Mouse (Mus musculus) liver, adult 2 months (tissue): Measurements from ENCODE around the gene Catsper4. TPM values are rescaled to one million over a fixed set of nuclear protein-coding genes. Genes with fewer than 3 reads are reported as not detected.

Experiments
- DNase-seq: peaks from one replicate; pipeline ENCODE4 v3.0.0-alpha.2; 2011; ENCODE audit warnings: low read depth, low spot score; ENCODE audit errors: extremely low read depth
- H3K27ac ChIP-seq: fragments of 200-500 bp; replicated peaks from 2 replicates; pipeline ENCODE4 v1.5.1; 2012; ENCODE audit warnings: low read depth, mild to moderate bottlenecking, control low read depth, inconsistent platforms, low read length; ENCODE audit not compliant: insufficient read depth
- H3K27me3 ChIP-seq: fragments of 200-500 bp; 2 replicates; pipeline ENCODE4 v1.6.1; 2012; ENCODE audit warnings: mild to moderate bottlenecking, moderate library complexity, low read length, inconsistent platforms; ENCODE audit not compliant: control insufficient read depth, insufficient read depth
- H3K36me3 ChIP-seq: fragments of 200-500 bp; 2 replicates; pipeline ENCODE4 v1.6.1; 2012; ENCODE audit warnings: low read length, inconsistent platforms; ENCODE audit not compliant: control insufficient read depth, insufficient read depth
- H3K4me1 ChIP-seq: fragments of 200-500 bp; 2 replicates; pipeline ENCODE4 v1.6.1; 2011; ENCODE audit warnings: low read length; ENCODE audit not compliant: control insufficient read depth, insufficient read depth
- H3K4me3 ChIP-seq: fragments of 200-500 bp; 2 replicates; pipeline ENCODE4 v1.5.1; 2011; ENCODE audit warnings: low read depth, mild to moderate bottlenecking, control low read depth, low read length, moderate library complexity; ENCODE audit not compliant: insufficient read depth
- H3K79me2 ChIP-seq: fragments of 200-500 bp; 2 replicates; pipeline ENCODE4 v1.6.1; 2012; ENCODE audit warnings: inconsistent platforms, mild to moderate bottlenecking, low read length, moderate library complexity; ENCODE audit not compliant: control insufficient read depth, insufficient read depth
- H3K9ac ChIP-seq: fragments of 200-500 bp; 2 replicates; pipeline ENCODE4 v1.6.1; 2012; ENCODE audit warnings: low read depth, mild to moderate bottlenecking, control low read depth, inconsistent platforms, low read length
- CTCF ChIP-seq: fragments of 200-500 bp; IDR thresholded peaks from 2 replicates; pipeline ENCODE4 v1.5.1; 2011; ENCODE audit warnings: low read depth, low read length, control low read depth
- POLR2A ChIP-seq: fragments of 200-500 bp; IDR thresholded peaks from 2 replicates; pipeline ENCODE4 v1.6.1; 2011; ENCODE audit warnings: low read length, control low read depth; ENCODE audit not compliant: insufficient read depth; ENCODE audit errors: extremely low read depth
- WGBS: fragments of 180-500 bp; shearing (Covaris S2); methylation state at CpG from one replicate; pipeline ENCODE4 v1.1.7; 2018; 5-methylcytosine and 5-hydroxymethylcytosine counted together
- polyA plus RNA-seq: library from polyadenylated mRNA; depleted of rRNA; stranded (reverse); fragments of >200 nt; gene quantifications from 2 replicates; pipeline ENCODE4 v1.2.3, GENCODE M21; 2012
- total RNA-seq: library from RNA; depleted of rRNA; stranded (reverse); fragments of >200 nt; gene quantifications from 2 replicates; pipeline ENCODE4 v1.2.3, GENCODE M21; 2014

Gene Catsper4
- total and polyA plus RNA-seq, 2 experiments: not detected

DNA sequence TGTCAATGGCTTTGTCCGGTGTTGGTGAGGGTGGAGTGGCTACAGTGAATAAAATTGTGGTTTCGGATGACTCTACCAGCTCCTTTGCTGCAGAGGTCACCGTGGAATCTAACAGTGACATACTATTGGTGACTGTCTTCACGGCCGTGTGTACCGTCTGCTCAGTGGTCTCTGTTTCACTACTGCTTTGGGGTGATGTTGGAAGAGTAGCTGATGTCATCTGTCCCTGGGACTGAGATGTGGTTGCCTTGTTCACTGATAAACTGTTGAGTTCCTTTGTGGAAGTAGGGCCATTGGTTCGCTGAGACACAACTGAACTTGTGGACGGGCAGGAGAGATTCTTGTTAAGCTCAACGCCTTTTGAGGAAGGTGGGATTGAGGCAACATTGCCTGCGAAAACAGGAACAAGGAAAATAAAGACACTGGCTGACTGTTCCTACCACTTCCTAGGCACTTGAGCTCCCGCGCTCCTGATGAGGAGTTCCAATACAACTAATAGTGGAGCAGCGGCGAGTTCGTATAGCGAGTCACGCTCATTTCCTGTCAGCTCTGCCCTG is 23.8 kb downstream of the Catsper4 start:
- DNase-seq: no peak
- H3K36me3 ChIP-seq: no peaks in the 10 kb centered on the region
- WGBS: 80% methylated on average over 17 of the region's 17 CpGs
- H3K9ac ChIP-seq: no peak overlapping the region
- H3K4me1 ChIP-seq: no peaks in the 10 kb centered on the region
- H3K4me3 ChIP-seq: no peak overlapping the region
- no peaks in the 10 kb centered on the region for H3K79me2 ChIP-seq
- H3K27ac ChIP-seq: no peak overlapping the region
- H3K27me3 ChIP-seq: no peaks in the 10 kb centered on the region
- TF ChIP-seq POLR2A (no peak), CTCF (no peak)

DNA sequence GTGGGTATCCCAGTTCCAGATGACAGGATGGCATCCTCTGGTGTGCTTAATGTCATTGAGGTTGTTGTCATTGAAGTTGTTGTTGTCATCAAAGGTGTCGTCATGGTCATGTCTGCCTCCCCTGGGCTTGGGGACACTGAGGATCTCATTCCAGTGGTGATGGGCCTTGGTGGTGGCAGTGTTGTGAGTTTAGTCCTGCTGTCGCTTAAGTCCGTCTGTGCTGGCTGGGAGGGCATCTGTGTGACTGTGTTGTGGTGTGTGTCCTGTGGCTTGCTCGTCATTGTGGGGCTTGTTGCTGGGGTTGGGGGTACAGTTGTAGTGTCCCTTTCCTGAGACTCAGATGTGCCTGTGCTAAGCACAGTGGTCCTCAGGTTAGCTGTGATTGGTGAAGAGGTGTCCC is 24.3 kb downstream of the Catsper4 start, which contains the start of gene Gm7534:
Gene Gm7534, minus strand, starts transcription at position 101 of the 400 bp plus-strand sequence.
- H3K79me2 ChIP-seq: no peaks in the 10 kb centered on the region
- TF ChIP-seq CTCF: no peak
- TF ChIP-seq POLR2A: no peak
- DNase-seq: no peak
- no peaks in the 10 kb centered on the region for H3K27me3 ChIP-seq
- H3K9ac ChIP-seq: no peak within 1 kb of the TSS
- no peak within 1 kb of the TSS for H3K4me3 ChIP-seq
- H3K27ac ChIP-seq: no peak within 1 kb of the TSS
- WGBS: 93% methylated on average over 4 of the region's 4 CpGs
- no peaks in the 10 kb centered on the region for H3K4me1 ChIP-seq
- H3K36me3 ChIP-seq: no peaks in the 10 kb centered on the region

DNA sequence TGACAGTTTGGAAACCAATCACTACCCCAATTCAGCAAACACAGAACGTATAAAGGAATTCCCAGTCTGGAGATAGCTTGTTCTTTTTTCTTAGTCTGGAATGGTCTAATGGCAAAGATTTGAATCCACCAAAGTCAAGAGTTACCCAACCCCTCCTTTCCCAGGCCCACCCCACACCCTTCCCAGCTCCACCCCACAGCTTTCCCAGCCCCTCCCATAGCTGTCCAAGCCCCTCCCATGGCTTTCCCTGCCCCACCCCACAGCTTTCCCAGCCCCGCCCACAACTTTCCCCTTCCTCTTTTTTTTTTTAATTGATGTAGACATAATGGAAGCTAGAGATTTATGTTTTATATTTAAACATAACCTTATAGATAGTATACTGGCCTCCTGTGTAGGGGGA is 27.8 kb downstream of the Catsper4 start:
- TF ChIP-seq CTCF (no peak), POLR2A (no peak)
- no peak for DNase-seq
- Histone ChIP-seq H3K36me3 (no peaks in the 10 kb centered on the region), H3K4me3 (no peak overlapping the region), H3K4me1 (no peaks in the 10 kb centered on the region), H3K9ac (no peak overlapping the region), H3K79me2 (no peaks in the 10 kb centered on the region), H3K27ac (no peak overlapping the region), H3K27me3 (no peaks in the 10 kb centered on the region)
- 82% methylated on average over 2 of the region's 2 CpGs for WGBS

DNA sequence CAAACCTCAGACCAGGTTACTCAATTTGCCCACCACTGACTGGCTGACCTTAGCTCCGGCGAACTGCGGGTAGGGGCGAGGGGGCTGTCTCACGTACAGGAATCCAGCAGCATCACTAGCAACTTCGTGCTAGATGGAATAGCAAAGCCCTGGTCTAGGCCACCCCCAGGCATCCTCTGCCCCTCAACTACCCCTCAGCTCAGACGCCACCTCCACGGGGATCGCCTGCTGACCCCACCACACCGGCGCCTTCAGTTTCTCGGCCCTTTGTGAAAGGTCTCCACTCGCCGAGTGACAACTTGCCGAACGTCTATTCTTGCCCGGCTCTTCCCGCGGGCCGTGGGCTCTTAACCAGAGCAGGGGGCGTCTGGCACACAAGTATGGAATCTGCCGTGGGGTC is 40.9 kb downstream of the Catsper4 start:
- H3K27me3 ChIP-seq: no peaks in the 10 kb centered on the region
- peaks cover 13% of the 10 kb centered on the region for H3K4me1 ChIP-seq
- DNase-seq: no peak
- TF ChIP-seq POLR2A: no peak
- TF ChIP-seq CTCF: no peak
- peaks cover 18% of the 10 kb centered on the region for H3K79me2 ChIP-seq
- no peaks in the 10 kb centered on the region for H3K36me3 ChIP-seq
- peak overlapping the region; percentile 78 for H3K4me3 ChIP-seq
- H3K27ac ChIP-seq: peak overlapping the region; percentile 74
- H3K9ac ChIP-seq: peak overlapping the region; percentile 86
- WGBS: 1% methylated on average over 22 of the region's 22 CpGs

DNA sequence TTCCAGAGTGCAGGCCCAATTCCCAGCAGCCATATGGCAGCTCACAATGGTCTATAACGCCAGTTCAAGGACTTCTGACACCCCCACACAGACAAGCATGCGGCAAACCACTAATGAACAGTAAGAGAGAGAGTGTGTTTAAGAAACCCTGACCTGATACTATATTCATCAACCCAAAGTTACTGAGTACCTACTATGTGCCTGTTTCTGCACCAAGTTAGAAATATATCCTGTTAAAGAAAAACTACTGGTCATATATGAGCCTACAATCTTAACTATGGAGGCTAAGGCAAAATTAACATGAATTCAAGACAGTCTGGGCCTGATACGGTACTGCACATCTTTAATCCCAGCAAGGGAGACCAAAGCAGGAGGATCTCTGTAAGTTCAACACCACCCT is 41.6 kb downstream of the Catsper4 start:
- Histone ChIP-seq H3K4me1 (peaks cover 13% of the 10 kb centered on the region), H3K9ac (no peak overlapping the region; the same call in 1 of the 2 replicates), H3K36me3 (no peaks in the 10 kb centered on the region), H3K4me3 (peak overlapping the region; percentile 78; the same call in 1 of the 2 replicates), H3K27me3 (no peaks in the 10 kb centered on the region), H3K27ac (no peak overlapping the region), H3K79me2 (peaks cover 25% of the 10 kb centered on the region)
- TF ChIP-seq POLR2A (no peak), CTCF (no peak)
- no peak for DNase-seq
- WGBS: 49% methylated on average over 3 of the region's 3 CpGs

DNA sequence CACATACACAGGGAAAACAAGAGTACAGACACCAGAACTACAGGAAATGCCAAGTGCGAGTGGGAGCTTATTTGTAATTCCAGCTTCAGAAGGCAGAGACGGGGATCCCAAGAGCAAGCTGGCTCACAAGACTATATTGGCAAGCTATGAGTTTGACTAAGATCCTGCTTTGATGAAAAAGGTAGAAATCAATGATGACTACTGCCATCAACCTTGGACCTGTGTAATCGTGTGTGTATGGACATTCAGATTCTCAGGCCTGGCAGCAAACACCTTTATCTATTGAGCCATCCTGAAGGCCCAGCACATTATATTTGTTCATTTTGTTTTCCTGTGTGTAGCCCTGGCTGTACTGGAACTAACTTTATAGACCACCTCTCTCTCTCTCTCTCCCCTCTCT is 43.5 kb downstream of the Catsper4 start:
- H3K4me1 ChIP-seq: peaks cover 13% of the 10 kb centered on the region
- H3K27me3 ChIP-seq: no peaks in the 10 kb centered on the region
- H3K27ac ChIP-seq: peak overlapping the region; percentile 38; the same call in 1 of the 2 replicates
- no peaks in the 10 kb centered on the region for H3K36me3 ChIP-seq
- no peak overlapping the region for H3K9ac ChIP-seq
- peaks cover 36% of the 10 kb centered on the region for H3K79me2 ChIP-seq
- WGBS: 9% methylated on average over 3 of the region's 3 CpGs
- no peak overlapping the region for H3K4me3 ChIP-seq
- no peak for TF ChIP-seq POLR2A
- DNase-seq: peak; percentile 97
